Mouse (Mus musculus) lung, adult 18-20 months (tissue): ENCODE results near the gene Bcam.
"Not testable (repeated sequence)": the region's sequence is repeated elsewhere in the genome, so short reads cannot be mapped to it uniquely, and the experiment has no call there.

Experiments used
- DNase-seq, 2 experiments: peaks; one replicate each; pipeline ENCODE4 v3.0.0; 2022; ENCODE audit warnings: mixed read lengths in 2 of 2

The Bcam gene

GRCm38 (mm10) chr7:19770984-19771391, at the start of gene Bcam:
TSS of gene Bcam (minus strand) at chr7:19771016.
- peak; percentile 78 to 86 for DNase-seq

GRCm38 (mm10) chr7:19818875-19819274, 48.1 kb upstream of the Bcam start:
- no peak for DNase-seq

- peak; percentile 65 to 75 for DNase-seq
Observed at GRCm38 (mm10) chr7:19818440-19818839, 47.6 kb upstream of the Bcam start.

- DNase-seq, result peak; percentile 92 to 93
Observed at GRCm38 (mm10) chr7:19817382-19818105, 46.7 kb upstream of the Bcam start.

GRCm38 (mm10) chr7:19816224-19816771, 45.5 kb upstream of the Bcam start:
- DNase-seq, result peak; percentile 94 to 96

- DNase-seq, result no peak
Observed at GRCm38 (mm10) chr7:19815296-19816223, 44.7 kb upstream of the Bcam start.

- DNase-seq, result no peak
Observed at GRCm38 (mm10) chr7:19813579-19814122, 42.8 kb upstream of the Bcam start.

GRCm38 (mm10) chr7:19813161-19813560, 42.3 kb upstream of the Bcam start:
- DNase-seq, result no peak

GRCm38 (mm10) chr7:19811114-19811513, 40.3 kb upstream of the Bcam start:
- DNase-seq, result peak; percentile 78

- DNase-seq, result no peak
Observed at GRCm38 (mm10) chr7:19809369-19809768, 38.6 kb upstream of the Bcam start.

- no peak for DNase-seq
Observed at GRCm38 (mm10) chr7:19806356-19806969, 35.6 kb upstream of the Bcam start.

GRCm38 (mm10) chr7:19802995-19803394, 32.2 kb upstream of the Bcam start:
- DNase-seq, result peak; percentile 71 to 73

- peak; percentile 52 to 80 for DNase-seq
Observed at GRCm38 (mm10) chr7:19800764-19801163, 29.9 kb upstream of the Bcam start.

GRCm38 (mm10) chr7:19796697-19797588, 26.1 kb upstream of the Bcam start, which contains the start of gene Cblc:
TSS of gene Cblc (minus strand) at chr7:19796809.
- DNase-seq, result peak; percentile 92 to 94

- DNase-seq, result no peak
Observed at GRCm38 (mm10) chr7:19796254-19796653, 25.4 kb upstream of the Bcam start.

GRCm38 (mm10) chr7:19795236-19795635, 24.4 kb upstream of the Bcam start:
- DNase-seq, result no peak

- DNase-seq, result no peak
Observed at GRCm38 (mm10) chr7:19792701-19793630, 22.1 kb upstream of the Bcam start.

- not testable (repeated sequence) for DNase-seq
Observed at GRCm38 (mm10) chr7:19791504-19791903, 20.7 kb upstream of the Bcam start.

- DNase-seq, result peak; percentile 84 to 89
Observed at GRCm38 (mm10) chr7:19789904-19790347, 19.1 kb upstream of the Bcam start.

GRCm38 (mm10) chr7:19785874-19786458, 15.2 kb upstream of the Bcam start:
- no peak for DNase-seq
